Comparison of ENCODE assay signal across 20 mouse cellular contexts in the genomic region with DNA sequence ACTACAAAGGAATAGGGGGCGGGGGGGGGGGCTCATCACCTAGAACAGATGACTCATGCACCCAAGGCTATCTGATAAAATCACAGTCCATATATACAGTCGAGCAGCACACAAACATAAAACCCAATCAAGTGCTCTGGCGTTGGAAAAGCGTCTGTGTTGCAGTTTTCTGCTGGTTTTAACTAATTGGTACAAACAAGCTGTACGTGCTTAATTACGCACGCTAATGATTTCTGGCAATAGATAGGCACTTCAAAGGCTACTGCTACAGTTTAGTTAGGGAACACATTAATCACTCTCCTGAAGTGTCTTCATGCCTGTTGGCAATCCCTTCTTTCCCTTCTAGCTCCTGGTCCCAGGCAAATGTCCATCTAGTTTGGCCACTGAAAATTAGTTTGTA. TPM values are rescaled to one million over a fixed set of nuclear protein-coding genes. Genes with fewer than 3 reads are reported as not detected.
"Had no signal": no experiment of that assay in that cellular context is flagged by ENCODE, and none has a peak within 500 bp of the region (broad histone marks: within the 10 kb centered on the region; RNA-seq: fewer than 3 reads in every experiment).

No protein-coding gene starts in this region.

- H3K9me3 ChIP-seq: liver, embryonic 12.5 days; midbrain, embryonic 10.5 days; midbrain, embryonic 12.5 days; neural tube, embryonic 12.5 days; neural tube, embryonic 15.5 days had no signal

- H3K9ac ChIP-seq: liver, embryonic 12.5 days; liver, embryonic 14.5 days; lung, embryonic 14.5 days; midbrain, embryonic 12.5 days; neural tube, embryonic 12.5 days; neural tube, embryonic 15.5 days had no signal

- H3K27ac ChIP-seq: liver, embryonic 12.5 days; liver, embryonic 14.5 days; midbrain, embryonic 10.5 days; midbrain, embryonic 12.5 days; neural tube, embryonic 12.5 days; neural tube, embryonic 15.5 days had no signal

- DNase-seq: lung, adult 18-20 months; lung, embryonic 14.5 days; lung, postnatal 10 days; lung, postnatal 4 days; right cerebral cortex, adult 18-20 months; right cerebral cortex, postnatal 25 days; right cerebral cortex, postnatal 4 days; spleen, adult 18-20 months; thymus, adult 18-20 months; thymus, postnatal 14 days; thymus, postnatal 36 days had no signal

- ATAC-seq: liver, embryonic 12.5 days had no signal

- H3K4me2 ChIP-seq: liver, embryonic 12.5 days; lung, embryonic 14.5 days; midbrain, embryonic 12.5 days; neural tube, embryonic 12.5 days; neural tube, embryonic 15.5 days had no signal

- H3K4me1 ChIP-seq: liver, embryonic 12.5 days; midbrain, embryonic 10.5 days; midbrain, embryonic 12.5 days; neural tube, embryonic 12.5 days; neural tube, embryonic 15.5 days had no signal

- H3K36me3 ChIP-seq: liver, embryonic 12.5 days; midbrain, embryonic 10.5 days; midbrain, embryonic 12.5 days; neural tube, embryonic 12.5 days; neural tube, embryonic 15.5 days had no signal

- H3K27me3 ChIP-seq: liver, embryonic 12.5 days; neural tube, embryonic 12.5 days; neural tube, embryonic 15.5 days had no signal

- H3K4me3 ChIP-seq: liver, embryonic 12.5 days; midbrain, embryonic 10.5 days; midbrain, embryonic 12.5 days; myocyte; neural tube, embryonic 12.5 days; neural tube, embryonic 15.5 days had no signal

RNA-seq across cellular contexts. Expression of a gene that starts 27.0 kb away (rescaled TPM):
- polyA plus RNA-seq: myocyte had no signal

RNA-seq across cellular contexts. Expression of a gene that starts 46.4 kb away (rescaled TPM):
- total RNA-seq: megakaryocyte, adult 5-6 weeks; megakaryocyte-erythroid progenitor cell, adult 5-6 weeks had no signal
